Mouse (Mus musculus) olfactory bulb, adult 2 months (tissue): ENCODE results near the gene Klhdc4.

Experiments used
- CTCF ChIP-seq: fragments of 200-500 bp; IDR thresholded peaks from 2 replicates; pipeline ENCODE4 v1.5.1; 2012; ENCODE audit warnings: low read depth, mild to moderate bottlenecking, low read length, moderate library complexity; ENCODE audit not compliant: insufficient read depth
- POLR2A ChIP-seq: fragments of 200-500 bp; IDR thresholded peaks from 2 replicates; pipeline ENCODE4 v1.6.1; 2012; ENCODE audit warnings: mild to moderate bottlenecking, low read depth, low read length, moderate library complexity; ENCODE audit not compliant: insufficient read depth

DNA sequence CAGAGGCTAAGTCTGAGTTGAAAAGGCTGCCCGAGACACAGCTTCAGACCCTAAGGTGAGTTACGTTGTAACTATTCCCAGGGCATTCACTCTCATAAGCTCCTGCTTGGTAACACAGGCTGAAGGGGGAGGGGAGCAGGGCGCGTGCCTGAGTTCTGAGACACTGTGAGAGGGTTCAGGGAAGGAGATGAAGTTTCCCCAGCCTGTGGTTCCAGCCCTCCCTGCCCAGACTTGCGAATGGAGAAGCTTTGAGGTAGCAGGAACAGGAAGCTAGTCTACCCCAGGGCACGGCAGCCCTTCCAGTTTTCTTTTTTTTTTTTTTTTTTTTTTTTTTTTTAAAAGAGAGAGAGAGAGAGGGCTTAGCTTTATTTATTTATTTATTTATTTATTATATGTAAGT lies 31.9 kb upstream of the Klhdc4 start:
- TF ChIP-seq CTCF (no peak), POLR2A (no peak)
